Mouse (Mus musculus): ENCODE measurements around the gene D5Ertd579e.

DNA sequence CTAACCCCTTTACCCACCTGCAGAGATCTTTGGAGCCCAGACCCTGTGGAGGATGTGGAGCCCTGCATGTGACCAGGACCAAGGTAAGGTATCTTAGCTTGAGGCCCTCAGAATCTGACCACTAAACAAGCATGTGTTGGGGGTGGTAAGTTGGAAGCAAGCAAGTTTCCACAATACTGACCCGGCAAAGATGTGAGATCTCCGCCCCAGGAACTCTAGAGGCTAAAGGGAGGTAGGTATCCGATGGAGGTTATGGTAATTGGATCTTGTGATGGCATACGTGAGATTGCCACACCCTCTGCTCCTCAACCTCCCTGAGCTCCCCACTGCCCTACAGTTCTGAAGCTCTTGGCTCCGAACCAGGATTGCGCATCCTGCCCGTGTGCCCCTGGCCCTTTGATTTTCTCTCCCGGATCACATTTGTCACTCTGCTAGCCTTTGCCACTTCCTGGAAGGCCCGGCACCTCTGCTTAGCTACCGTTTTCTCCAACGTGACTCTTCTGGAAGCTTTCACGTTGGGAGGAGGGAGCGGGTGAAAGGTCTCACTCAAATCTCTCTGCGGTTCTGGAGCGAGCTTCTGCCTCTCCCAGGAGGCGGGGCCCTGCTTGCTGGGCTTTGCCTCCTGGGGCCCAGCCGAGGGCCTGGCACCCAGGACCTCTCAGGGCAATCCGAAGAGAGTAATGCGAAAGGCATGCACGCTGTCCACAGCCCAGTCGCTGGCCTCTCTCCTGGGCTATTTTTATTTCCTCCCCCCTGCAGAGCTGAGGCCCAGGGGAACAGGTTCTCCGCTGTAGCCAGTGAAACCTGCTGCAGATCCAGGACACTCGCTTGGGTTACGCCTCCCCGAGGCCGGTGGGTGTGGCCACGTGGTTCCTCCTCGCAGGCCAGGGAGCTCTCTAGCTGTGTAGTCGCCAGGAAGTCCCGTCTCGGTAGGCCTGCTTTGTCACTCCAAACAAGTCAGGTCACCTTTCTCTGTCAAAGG lies 17.0 kb upstream of the D5Ertd579e start:
- TF ChIP-seq GATA1 (IDR thresholded peaks at IDR 0.05; ENCODE audit: borderline replicate concordance, low read length) (no peak), FLI1 (IDR thresholded peaks at IDR 0.05; ENCODE audit: low read length) (no peak)

Data from megakaryocyte, embryonic 14.5 days (primary cell).